Mouse (Mus musculus): ENCODE results near the gene Rif1. TPM values are rescaled to one million over a fixed set of nuclear protein-coding genes. Genes with fewer than 3 reads are reported as not detected.

Rif1 gene
- 278 TPM in 1 of 2 replicates, not detected in the other for polyA plus RNA-seq (2012; ENCODE audit: insufficient read depth, insufficient read length, low replicate concordance, missing spikeins)

DNA sequence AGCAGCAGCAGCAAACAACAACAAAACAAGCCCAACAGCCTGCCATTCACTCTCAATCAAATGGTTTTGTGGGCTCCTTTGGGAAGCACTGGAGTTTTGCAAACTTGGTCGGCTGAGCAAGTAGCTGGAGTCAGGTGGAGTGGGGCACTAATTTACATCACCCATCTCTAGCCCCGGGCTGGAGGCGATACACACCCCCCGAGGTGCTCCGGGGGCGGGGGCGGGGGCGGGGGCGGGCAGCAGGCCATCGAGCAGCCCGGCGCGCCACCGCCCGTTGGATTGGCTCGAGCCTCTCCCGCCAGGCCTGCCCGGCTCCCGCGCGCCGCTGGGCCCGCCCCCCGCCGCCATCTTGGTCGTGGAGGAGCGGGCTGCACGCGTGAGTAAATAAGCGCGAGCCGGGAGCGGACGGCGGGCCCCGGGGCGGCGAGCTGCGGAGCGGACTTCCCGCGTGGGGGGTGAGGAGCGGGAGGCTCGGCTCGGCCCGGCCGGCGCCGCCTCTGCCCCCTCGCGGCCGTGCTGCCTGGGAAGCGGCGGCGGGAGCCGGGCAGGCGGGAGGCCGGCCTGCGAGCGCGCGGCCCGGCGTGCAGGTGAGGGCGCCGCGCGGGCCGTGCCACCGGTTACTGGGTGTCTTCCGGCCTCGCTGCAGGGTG, at the start of gene Rif1:
TSS of gene Rif1 (plus strand) at position 342 of the 650 bp plus-strand sequence.
- TF ChIP-seq POLR2A (IDR thresholded peaks at IDR 0.05; ENCODE audit: insufficient read depth, low read depth, low read length) (no peak), CTCF (IDR thresholded peaks at IDR 0.05; ENCODE audit: insufficient read depth, low read depth, low read length) (no peak)
- H3K4me1 ChIP-seq (ENCODE audit: control insufficient read depth, insufficient read depth, low read length): peaks cover 9% of the 10 kb centered on the region; the same call in 1 of the 2 replicates
- peak within 1 kb of the TSS; percentile 92 for H3K4me3 ChIP-seq (ENCODE audit: insufficient read depth, low read depth, low read length)
- WGBS: under 1% methylated on average over 72 of the region's 72 CpGs
- H3K27ac ChIP-seq (ENCODE audit: insufficient read depth, low read depth, low read length): no peak within 1 kb of the TSS

DNA sequence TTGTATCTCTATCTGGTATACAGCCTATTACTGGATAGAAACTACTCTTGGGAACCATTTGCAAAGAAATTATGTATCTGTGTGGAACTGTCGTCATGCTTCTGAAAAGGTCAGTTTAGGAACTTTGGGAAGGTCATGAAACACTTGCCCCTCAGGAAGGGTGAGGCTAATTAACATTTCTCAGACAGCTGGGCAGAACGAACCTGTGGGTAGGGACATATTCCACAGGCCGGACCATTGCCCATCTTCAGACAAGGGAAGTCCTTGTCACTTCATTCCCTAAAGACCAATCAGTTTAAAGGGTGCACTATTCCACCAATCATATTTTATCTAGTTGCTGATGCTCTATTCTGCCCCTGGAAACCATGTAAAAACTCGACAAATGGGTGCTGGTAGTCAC, 45.6 kb upstream of the Rif1 start:
- no peak for TF ChIP-seq POLR2A (IDR thresholded peaks at IDR 0.05; ENCODE audit: insufficient read depth, low read depth, low read length)
- no peak for TF ChIP-seq CTCF (IDR thresholded peaks at IDR 0.05; ENCODE audit: insufficient read depth, low read depth, low read length)
- no peak overlapping the region for H3K27ac ChIP-seq (ENCODE audit: insufficient read depth, low read depth, low read length)
- no peaks in the 10 kb centered on the region for H3K4me1 ChIP-seq (ENCODE audit: control insufficient read depth, insufficient read depth, low read length)
- no peak overlapping the region for H3K4me3 ChIP-seq (ENCODE audit: insufficient read depth, low read depth, low read length)
- 81% methylated on average over 4 of the region's 4 CpGs for WGBS

DNA sequence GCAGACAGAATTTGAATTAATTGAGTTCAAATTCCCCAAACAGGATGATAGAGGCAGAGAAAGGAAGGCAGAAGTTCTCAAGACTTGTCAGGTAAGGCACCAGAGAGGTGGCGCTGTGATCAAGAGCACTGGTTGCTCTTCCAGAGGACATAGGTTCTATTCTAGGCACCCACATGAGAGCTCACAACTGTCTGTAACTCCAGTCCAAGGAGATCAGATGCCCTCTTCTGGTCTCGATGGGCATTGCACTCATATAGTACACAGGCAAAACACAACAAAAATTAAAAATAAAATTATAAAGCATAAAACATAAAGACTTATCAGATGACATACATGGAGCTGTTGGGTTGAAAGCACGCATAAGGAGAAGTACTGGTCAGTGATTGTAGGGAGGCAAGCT, 43.2 kb upstream of the Rif1 start:
- TF ChIP-seq POLR2A (IDR thresholded peaks at IDR 0.05; ENCODE audit: insufficient read depth, low read depth, low read length) (no peak), CTCF (IDR thresholded peaks at IDR 0.05; ENCODE audit: insufficient read depth, low read depth, low read length) (no peak)
- Histone ChIP-seq H3K27ac (ENCODE audit: insufficient read depth, low read depth, low read length) (no peak overlapping the region), H3K4me3 (ENCODE audit: insufficient read depth, low read depth, low read length) (no peak overlapping the region), H3K4me1 (ENCODE audit: control insufficient read depth, insufficient read depth, low read length) (no peaks in the 10 kb centered on the region)
- 96% methylated on average over 3 of the region's 3 CpGs for WGBS

DNA sequence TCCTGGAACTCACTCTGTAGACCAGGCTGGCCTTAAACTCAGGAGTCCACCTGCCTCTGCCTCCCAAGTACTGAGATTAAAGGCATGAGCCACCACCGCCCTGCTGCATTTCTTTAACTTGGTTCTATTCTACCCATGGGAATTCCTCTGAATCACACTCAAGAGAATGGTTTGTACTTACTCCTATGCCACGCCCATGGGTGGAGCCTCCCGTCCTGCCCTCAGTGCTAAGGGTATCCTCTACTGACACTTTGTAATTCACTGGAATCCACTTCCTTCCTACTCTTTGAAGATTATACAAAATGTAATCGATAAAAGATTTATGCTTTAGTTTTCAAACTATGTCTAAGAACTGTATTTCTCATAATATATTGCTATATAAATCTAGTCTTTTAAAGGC, 41.1 kb upstream of the Rif1 start:
- 86% methylated on average over 4 of the region's 4 CpGs for WGBS
- no peak overlapping the region for H3K4me3 ChIP-seq (ENCODE audit: insufficient read depth, low read depth, low read length)
- no peak overlapping the region for H3K27ac ChIP-seq (ENCODE audit: insufficient read depth, low read depth, low read length)
- H3K4me1 ChIP-seq (ENCODE audit: control insufficient read depth, insufficient read depth, low read length): peaks cover 2% of the 10 kb centered on the region; the same call in 1 of the 2 replicates
- no peak for TF ChIP-seq POLR2A (IDR thresholded peaks at IDR 0.05; ENCODE audit: insufficient read depth, low read depth, low read length)
- no peak for TF ChIP-seq CTCF (IDR thresholded peaks at IDR 0.05; ENCODE audit: insufficient read depth, low read depth, low read length)

DNA sequence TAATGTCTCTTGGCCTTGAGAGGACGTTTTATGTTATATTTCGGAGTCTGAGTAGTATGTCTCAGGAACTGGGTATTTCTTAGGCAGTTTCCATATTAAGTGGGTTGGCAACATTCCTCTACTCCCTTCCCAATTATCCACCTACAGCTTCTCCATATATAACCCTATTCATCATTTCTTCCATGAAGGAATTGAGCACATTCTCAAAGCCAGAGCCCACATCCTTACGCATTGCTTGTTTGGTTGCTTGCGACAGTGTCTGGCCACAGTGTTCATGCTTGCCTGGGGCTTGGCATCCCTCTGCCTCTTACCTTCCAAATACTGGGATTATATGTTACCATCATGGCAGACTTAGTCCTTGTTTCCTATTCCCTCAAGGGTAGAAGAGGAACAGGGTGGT, 38.0 kb upstream of the Rif1 start:
- no peak for TF ChIP-seq CTCF (IDR thresholded peaks at IDR 0.05; ENCODE audit: insufficient read depth, low read depth, low read length)
- TF ChIP-seq POLR2A (IDR thresholded peaks at IDR 0.05; ENCODE audit: insufficient read depth, low read depth, low read length): no peak
- 55% methylated on average over 4 of the region's 4 CpGs for WGBS

DNA sequence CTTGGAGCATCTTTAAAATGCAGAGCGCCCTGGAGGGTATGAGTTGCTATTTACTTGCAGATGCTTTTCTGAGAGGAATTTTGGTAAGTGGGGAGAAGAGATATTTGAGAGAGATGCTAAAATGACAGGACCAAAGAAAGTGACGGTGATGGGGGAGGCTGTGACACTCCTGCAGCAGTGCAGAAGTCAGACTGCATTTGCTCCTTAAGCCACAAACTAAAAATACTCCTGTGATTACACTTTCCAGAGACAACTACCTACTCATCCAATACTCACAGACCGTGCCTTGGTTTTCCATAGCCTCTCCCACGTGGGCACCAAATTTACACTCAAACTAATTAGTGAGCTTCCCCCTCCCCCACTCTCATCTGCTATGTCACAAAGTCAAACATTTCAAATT, 37.5 kb upstream of the Rif1 start:
- Histone ChIP-seq H3K27ac (ENCODE audit: insufficient read depth, low read depth, low read length) (peak overlapping the region; percentile 83; the same call in 1 of the 2 replicates), H3K4me1 (ENCODE audit: control insufficient read depth, insufficient read depth, low read length) (peaks cover 2% of the 10 kb centered on the region; the same call in 1 of the 2 replicates), H3K4me3 (ENCODE audit: insufficient read depth, low read depth, low read length) (no peak overlapping the region)
- TF ChIP-seq CTCF (IDR thresholded peaks at IDR 0.05; ENCODE audit: insufficient read depth, low read depth, low read length) (no peak), POLR2A (IDR thresholded peaks at IDR 0.05; ENCODE audit: insufficient read depth, low read depth, low read length) (no peak)
- 51% methylated on average over 4 of the region's 4 CpGs for WGBS

More for the DNA sequence above, 38.0 kb upstream of the Rif1 start:
- Histone ChIP-seq H3K4me1 (ENCODE audit: control insufficient read depth, insufficient read depth, low read length) (peaks cover 2% of the 10 kb centered on the region; the same call in 1 of the 2 replicates), H3K27ac (ENCODE audit: insufficient read depth, low read depth, low read length) (peak overlapping the region; percentile 83), H3K4me3 (ENCODE audit: insufficient read depth, low read depth, low read length) (no peak overlapping the region)

DNA sequence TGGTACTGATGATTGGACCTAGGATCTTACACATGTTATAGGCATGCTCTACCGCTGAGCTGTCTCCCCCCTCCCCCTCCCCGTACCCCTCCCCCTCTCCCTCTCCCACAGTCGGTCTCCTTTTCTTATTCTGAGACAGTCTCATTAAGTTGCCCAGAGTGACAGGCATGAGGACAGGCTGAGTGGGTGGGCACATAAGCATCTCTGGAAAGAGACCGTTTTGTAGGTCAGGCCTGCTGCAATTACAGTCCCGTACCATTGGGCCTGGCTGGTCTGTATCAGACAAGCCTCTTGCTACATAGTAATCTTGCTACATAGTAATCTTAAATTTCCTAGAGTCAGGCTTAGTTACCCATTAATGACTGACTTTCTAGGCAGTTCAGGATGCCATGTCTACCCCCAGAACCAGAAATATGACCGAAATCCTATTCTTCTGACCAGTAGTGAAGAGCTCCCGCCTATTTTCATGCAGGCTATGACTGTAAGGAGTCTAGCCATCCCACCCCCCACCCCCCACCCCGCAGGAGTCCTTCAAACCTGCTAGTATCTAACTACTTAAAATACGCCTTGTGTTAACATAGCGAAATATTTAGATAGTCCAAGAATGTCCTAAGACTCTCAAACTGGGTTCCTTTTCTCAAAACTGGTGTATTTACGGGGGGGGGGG, 35.6 kb upstream of the Rif1 start:
- WGBS: 45% methylated on average over 10 of the region's 11 CpGs
- Histone ChIP-seq H3K27ac (ENCODE audit: insufficient read depth, low read depth, low read length) (no peak overlapping the region), H3K4me1 (ENCODE audit: control insufficient read depth, insufficient read depth, low read length) (peaks cover 2% of the 10 kb centered on the region; the same call in 1 of the 2 replicates), H3K4me3 (ENCODE audit: insufficient read depth, low read depth, low read length) (no peak overlapping the region)
- TF ChIP-seq CTCF (IDR thresholded peaks at IDR 0.05; ENCODE audit: insufficient read depth, low read depth, low read length): no peak
- no peak for TF ChIP-seq POLR2A (IDR thresholded peaks at IDR 0.05; ENCODE audit: insufficient read depth, low read depth, low read length)

DNA sequence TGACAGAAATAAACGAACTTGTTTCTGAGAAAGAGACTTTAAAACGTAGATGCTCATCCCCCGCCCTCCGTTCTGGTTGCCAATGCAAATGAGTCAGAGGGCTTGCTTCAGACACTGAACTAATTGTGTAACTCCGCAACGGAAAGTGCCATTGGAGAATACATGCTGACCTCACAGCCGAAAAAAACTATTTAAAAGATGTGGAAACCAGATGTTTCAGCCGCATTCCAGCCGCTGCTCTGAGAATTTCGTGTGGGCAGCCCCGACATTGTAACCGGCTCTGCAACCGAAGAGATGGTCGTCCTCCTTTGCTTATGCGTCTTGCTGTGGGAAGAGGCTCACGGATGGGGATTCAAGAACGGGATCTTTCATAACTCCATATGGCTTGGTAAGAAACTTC, 34.8 kb upstream of the Rif1 start, which contains the start of gene Tnfaip6:
TSS of gene Tnfaip6 (plus strand) at position 128 of the 400 bp plus-strand sequence.
- Histone ChIP-seq H3K4me1 (ENCODE audit: control insufficient read depth, insufficient read depth, low read length) (peaks cover 2% of the 10 kb centered on the region; the same call in 1 of the 2 replicates), H3K4me3 (ENCODE audit: insufficient read depth, low read depth, low read length) (peak within 1 kb of the TSS; percentile 55), H3K27ac (ENCODE audit: insufficient read depth, low read depth, low read length) (no peak within 1 kb of the TSS)
- WGBS: under 1% methylated on average over 17 of the region's 17 CpGs
- TF ChIP-seq CTCF (IDR thresholded peaks at IDR 0.05; ENCODE audit: insufficient read depth, low read depth, low read length) (no peak), POLR2A (IDR thresholded peaks at IDR 0.05; ENCODE audit: insufficient read depth, low read depth, low read length) (peak; percentile 36; the same call in 1 of the 2 replicates)

DNA sequence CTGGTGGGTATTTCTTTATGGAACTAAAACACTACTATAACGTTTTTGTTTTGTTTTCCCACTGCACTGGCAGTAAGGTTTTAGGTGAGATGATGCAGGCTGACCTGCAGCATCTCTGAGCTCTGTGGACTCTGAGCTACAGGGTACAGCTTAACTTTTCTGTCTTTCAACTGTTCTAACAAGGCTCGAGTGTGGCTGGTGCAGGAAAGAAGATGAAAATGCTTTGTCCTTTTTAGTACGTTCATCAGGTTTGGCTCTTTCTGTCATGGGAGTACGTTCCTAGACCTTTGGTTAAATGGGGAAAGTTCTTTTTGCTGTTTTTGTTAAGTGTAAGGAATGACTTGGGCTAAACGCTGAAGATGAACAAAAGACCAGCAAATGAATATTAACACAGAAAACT, 34.1 kb upstream of the Rif1 start:
- Histone ChIP-seq H3K4me3 (ENCODE audit: insufficient read depth, low read depth, low read length) (no peak overlapping the region), H3K4me1 (ENCODE audit: control insufficient read depth, insufficient read depth, low read length) (peaks cover 2% of the 10 kb centered on the region; the same call in 1 of the 2 replicates), H3K27ac (ENCODE audit: insufficient read depth, low read depth, low read length) (no peak overlapping the region)
- 35% methylated on average over 5 of the region's 5 CpGs for WGBS
- TF ChIP-seq CTCF (IDR thresholded peaks at IDR 0.05; ENCODE audit: insufficient read depth, low read depth, low read length) (no peak), POLR2A (IDR thresholded peaks at IDR 0.05; ENCODE audit: insufficient read depth, low read depth, low read length) (no peak)

Data from olfactory bulb, adult 2 months (tissue).